Mouse (Mus musculus): Measurements from ENCODE around the gene Pde6h.
"Not testable (repeated sequence)": the region's sequence is repeated elsewhere in the genome, so short reads cannot be mapped to it uniquely, and the experiment has no call there.

DNA sequence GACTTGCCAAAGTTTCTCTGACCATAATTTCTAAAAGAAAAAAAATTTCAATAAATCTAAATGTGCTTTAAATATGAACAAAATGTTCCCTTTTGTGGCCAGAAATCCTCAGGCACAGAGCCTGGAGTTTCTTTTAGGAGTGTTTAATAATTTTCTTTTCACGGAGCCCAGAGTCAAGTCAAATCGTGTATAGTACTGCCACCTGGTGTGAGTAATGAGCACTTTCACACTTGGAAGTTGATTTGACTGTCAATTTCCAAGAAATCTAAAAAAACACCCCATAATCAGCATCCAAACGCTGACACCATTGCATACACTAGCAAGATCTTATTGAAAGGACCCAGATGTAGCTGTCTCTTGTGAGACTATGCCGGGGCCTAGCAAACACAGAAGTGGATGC lies 45.2 kb downstream of the Pde6h start:
- not testable (repeated sequence) for TF ChIP-seq POLR2A (IDR thresholded peaks at IDR 0.05; ENCODE audit: borderline replicate concordance, extremely low read depth, insufficient read depth, insufficient read length, poor library complexity, severe bottlenecking)
- TF ChIP-seq CTCF (IDR thresholded peaks at IDR 0.05; ENCODE audit: borderline replicate concordance, extremely low read depth, insufficient read depth, insufficient read length), result peak; percentile 39; the same call in 1 of the 2 replicates
